Mouse (Mus musculus): ENCODE measurements around the gene Fbxo3. TPM values are rescaled to one million over a fixed set of nuclear protein-coding genes. Genes with fewer than 3 reads are reported as not detected.
"Not testable (repeated sequence)": the region's sequence is repeated elsewhere in the genome, so short reads cannot be mapped to it uniquely, and the experiment has no call there.

Fbxo3 gene
- total RNA-seq, 2 experiments from 2014 or later, result 46.9 to 47.2 TPM

- DNase-seq; intact Hi-C loops (cut with DNase I): not testable (repeated sequence)
Measured at GRCm38 (mm10) chr2:104084027-104084426, 56.5 kb downstream of the Fbxo3 start.

- DNase-seq; intact Hi-C loops (cut with DNase I): not testable (repeated sequence)
Measured at GRCm38 (mm10) chr2:104087562-104087961, 60.0 kb downstream of the Fbxo3 start.

DNA sequence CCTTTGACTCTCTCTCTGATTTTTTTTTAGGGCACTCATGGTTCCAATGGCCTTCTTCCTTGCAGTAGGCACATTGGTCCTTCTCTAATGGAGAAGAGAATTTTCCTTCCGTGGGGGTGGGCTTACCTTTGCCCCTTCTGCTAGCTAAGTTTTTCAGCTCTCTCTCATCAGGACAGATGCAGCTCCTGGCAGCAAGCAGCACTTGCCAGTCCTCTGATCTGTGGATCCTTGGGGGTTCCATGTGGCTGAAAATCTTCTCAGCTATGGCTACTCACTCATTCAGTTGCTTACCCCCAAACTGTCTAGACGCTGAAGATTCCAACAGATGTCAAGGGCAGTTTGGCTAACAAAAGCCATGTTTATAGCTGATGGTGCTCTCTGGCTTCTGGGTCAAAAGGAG lies 65.8 kb downstream of the Fbxo3 start:
- DNase-seq, result no peak
- intact Hi-C loops (cut with DNase I), result no loop called here

- peak; percentile 53 for DNase-seq
- intact Hi-C loops (cut with DNase I), result loop anchor here (2.0 kb wide), 1 partner anchor 27 kb away; the partner anchor contains the start of genes Cd59b and Gm10799
Measured at GRCm38 (mm10) chr2:104095741-104096213, 68.3 kb downstream of the Fbxo3 start, which contains the start of gene Cd59a. Cd59a (plus strand) TSS chr2:104095801.

GRCm38 (mm10) chr2:104096256-104096655 lies 68.7 kb downstream of the Fbxo3 start:
- intact Hi-C loops (cut with DNase I), result no loop called here

DNA sequence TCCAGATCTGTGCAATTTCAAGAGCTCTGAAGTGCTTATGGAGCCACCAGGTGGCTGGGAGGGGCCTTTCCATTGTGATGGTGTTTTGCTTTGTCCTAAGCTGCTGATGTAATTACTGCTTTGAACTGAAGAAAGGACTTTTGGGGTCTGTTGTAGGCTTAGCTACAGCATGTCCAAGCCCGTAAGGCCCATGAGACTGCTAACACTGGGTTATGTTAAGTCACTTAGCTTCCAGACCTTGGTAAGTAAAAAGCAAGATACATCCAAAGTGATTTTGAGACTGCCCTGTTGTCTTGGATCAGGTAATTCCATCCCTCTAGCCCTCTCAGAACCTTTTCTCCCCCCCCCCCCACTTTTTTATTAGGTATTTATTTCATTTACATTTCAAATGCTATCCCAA lies 69.3 kb downstream of the Fbxo3 start:
- DNase-seq; intact Hi-C loops (cut with DNase I): not testable (repeated sequence)

More at GRCm38 (mm10) chr2:104096256-104096655, 68.7 kb downstream of the Fbxo3 start:
- DNase-seq, result no peak

DNA sequence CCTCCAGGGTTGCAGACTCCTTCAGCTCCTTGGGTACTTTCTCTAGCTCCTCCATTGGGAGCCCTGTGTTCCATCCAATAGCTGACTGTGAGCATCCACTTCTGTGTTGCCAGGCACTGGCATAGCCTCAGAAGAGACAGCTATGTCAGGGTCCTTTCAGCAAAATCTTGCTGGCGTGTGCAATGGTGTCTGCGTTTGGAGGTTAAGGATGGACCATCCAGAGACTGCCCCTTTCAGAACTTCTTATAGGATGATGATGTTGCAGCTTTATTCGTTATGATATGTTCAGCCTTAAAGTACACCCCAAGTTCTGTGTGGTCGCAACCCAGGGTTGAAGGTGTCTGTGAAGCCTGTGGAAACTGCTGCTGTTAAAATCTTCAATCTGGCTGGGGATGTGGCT lies 69.9 kb downstream of the Fbxo3 start:
- DNase-seq; intact Hi-C loops (cut with DNase I): not testable (repeated sequence)

- intact Hi-C loops (cut with DNase I), result no loop called here
- DNase-seq, result no peak
Measured at GRCm38 (mm10) chr2:104098529-104099230, 71.2 kb downstream of the Fbxo3 start.

DNA sequence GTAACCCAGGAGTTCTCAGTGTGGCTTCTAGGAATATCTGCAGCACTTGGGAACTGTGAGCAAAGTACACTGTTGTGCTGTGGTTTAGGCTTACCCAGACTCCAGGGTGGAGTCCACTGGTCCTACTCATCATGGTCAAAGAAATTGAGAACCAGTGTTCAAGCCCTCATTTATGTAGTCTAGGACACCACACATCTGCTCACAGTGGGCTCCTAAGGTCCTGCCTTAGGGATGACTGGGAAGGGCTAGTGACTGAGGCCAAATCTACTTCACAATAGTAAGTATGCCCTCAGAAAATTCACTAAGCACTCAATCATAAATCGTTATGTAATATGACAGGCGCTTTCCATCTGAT lies 71.7 kb downstream of the Fbxo3 start:
- DNase-seq, result no peak
- intact Hi-C loops (cut with DNase I), result no loop called here

DNA sequence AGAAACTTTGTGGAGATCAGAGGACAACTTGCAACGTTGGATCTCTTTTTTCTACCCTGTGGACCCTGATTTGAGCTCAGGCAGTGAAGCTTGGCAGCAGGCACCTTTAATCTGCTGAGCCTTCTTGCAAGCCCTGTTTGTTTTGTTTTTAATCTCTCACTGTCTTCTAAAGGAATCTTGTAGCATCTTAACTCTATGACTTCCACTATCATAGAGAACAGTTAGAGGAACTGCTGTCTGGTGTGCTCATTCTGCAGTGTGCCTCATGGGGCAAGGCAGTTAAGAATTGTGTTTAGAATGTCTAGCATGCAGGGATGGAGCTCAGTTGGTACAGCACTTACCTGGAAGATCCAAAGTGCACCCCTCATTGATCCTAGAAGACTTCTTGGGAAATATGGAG lies 72.4 kb downstream of the Fbxo3 start:
- no peak for DNase-seq
- intact Hi-C loops (cut with DNase I), result no loop called here

DNA sequence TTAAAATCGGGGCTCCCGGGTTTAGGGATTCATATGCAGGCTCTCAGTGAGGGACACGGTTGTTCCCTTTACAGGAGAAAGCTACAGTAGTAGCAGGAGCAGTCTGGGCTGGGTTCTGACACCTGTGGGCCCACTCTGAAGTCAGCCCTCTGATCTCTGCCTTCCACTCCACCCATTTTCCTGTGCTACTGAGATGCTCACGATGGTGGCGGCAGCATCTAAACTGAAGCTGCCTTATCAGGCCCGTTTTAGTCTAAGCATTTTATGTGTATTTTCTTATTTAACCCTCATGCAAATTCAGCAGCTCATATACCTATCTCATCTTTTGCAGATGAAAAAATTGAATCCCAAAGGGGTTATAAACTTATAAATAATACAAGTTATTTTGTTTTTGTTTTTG lies 77.3 kb downstream of the Fbxo3 start:
- DNase-seq, result no peak
- intact Hi-C loops (cut with DNase I), result no loop called here

DNA sequence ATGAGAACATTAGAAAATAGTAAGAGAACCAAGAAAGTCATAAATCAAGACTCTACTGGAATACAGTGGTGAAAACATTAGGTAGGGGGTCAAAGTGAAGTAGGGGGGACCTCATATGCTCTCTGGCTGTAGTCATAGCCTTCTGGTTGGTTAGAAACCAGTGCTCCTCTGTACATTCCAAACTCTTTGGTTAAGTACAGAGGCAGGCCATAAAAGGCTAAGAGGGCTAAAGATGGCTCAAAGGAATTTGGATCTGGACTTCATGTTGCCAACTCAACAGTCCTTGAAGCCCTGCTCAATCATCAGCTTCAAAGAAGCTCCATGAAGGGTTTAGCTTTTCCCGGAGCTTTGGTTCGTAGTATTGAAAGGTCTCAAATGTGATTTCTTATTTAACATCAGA lies 81.5 kb downstream of the Fbxo3 start:
- intact Hi-C loops (cut with DNase I), result not testable (repeated sequence)

DNA sequence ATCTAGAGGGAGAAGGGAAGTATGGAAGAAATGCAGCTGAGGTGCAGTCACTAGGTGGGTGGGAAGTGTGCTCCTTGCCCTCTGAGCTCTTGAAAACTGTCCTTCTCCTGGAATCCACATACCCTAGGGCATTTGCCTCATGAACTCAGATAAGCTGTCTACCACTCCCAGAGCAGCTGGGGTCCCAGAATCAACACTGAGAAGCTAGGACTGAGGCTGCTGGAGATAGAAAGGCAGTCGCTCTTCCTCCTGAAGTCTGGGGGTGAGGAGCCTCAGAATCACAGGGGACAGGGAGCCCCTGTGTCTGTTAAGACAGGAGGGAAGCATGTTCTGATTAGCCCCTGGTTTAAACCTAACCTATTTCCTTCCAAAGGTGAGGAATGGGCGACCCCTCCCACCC lies 82.0 kb downstream of the Fbxo3 start:
- intact Hi-C loops (cut with DNase I), result no loop called here
- no peak for DNase-seq

More for the DNA sequence above, 81.5 kb downstream of the Fbxo3 start:
- not testable (repeated sequence) for DNase-seq

DNA sequence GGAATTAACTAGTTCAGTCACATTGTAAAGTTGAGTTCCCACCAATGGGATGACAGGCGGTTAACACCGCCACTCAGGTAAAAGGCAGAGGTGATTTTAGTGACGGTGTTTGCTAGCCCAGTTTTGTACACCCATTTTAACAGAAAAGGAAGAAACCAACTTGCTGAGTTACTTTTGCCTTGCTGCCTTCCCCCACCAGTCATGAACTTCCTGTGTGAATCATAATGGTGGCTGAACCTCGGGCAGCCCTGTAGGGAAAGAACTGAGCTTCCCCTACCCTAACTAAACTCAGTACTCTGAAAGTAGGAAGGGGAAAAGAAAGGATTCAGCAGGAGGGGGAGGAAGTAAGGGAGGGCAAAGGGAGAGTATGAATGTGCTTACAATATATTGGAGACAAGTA lies 82.5 kb downstream of the Fbxo3 start:
- intact Hi-C loops (cut with DNase I), result no loop called here
- no peak for DNase-seq

GRCm38 (mm10) chr2:104111170-104111797 lies 83.8 kb downstream of the Fbxo3 start:
- intact Hi-C loops (cut with DNase I); DNase-seq: not testable (repeated sequence)

Other genes with a start within 250 kb of the Fbxo3 start
- 100 to 1,000 TPM; 537 to 571 TPM for gene Caprin1, start 230.1 kb upstream of the Fbxo3 start, total RNA-seq (2021)
- gene Lmo2, start 69.7 kb upstream of the Fbxo3 start, total RNA-seq (2021), result 10 to 100 TPM; 20.4 to 21.0 TPM
- not detected for gene 4931422A03Rik, start 640 bp downstream of the Fbxo3 start, total RNA-seq (2021)
- under 1 TPM in 1 of 2 experiments, not detected in 1; 0.22 TPM for gene Gm10912, start 38.1 kb downstream of the Fbxo3 start, total RNA-seq (2021)
- not detected for gene Gm10799, start 40.8 kb downstream of the Fbxo3 start, total RNA-seq (2021)
- under 1 TPM in 1 of 2 experiments, not detected in 1; 0.94 TPM for gene Cd59b, start 42.1 kb downstream of the Fbxo3 start, total RNA-seq (2021)
- 1 to 10 TPM; 1.6 to 2.5 TPM for gene Cd59a, start 68.1 kb downstream of the Fbxo3 start, total RNA-seq (2021)
- gene A930018P22Rik, start 95.0 kb downstream of the Fbxo3 start, total RNA-seq (2021), result not detected

All from left cerebral cortex, postnatal 4 days (tissue).